Mouse (Mus musculus) monocyte, adult 5-6 weeks (primary cell): Measurements from ENCODE around the gene Sept9. TPM values are rescaled to one million over a fixed set of nuclear protein-coding genes. Genes with fewer than 3 reads are reported as not detected.

ENCODE experiments used
- ATAC-seq: fragments of 153-309, 156-312 bp; replicated peaks from 2 replicates; pipeline ENCODE4 v1.8.0; 2017; ENCODE audit warnings: mild to moderate bottlenecking; ENCODE audit not compliant: low TSS enrichment, insufficient number of reproducible peaks, severe bottlenecking, poor library complexity, low FRiP score
- total RNA-seq: library from RNA; stranded (forward); fragments of 200-1000, 200-491, 200-594 nt; gene quantifications from 3 replicates; pipeline ENCODE4 v1.2.3, GENCODE M21; 2017

Sept9 gene
- total RNA-seq, 1 experiment from 2014 or later = 271 TPM

GRCm38 (mm10) chr11:117238169-117238568 is 38.7 kb downstream of the Sept9 start:
- peak; percentile 70; the same call in 1 of the 2 replicates for ATAC-seq

DNA sequence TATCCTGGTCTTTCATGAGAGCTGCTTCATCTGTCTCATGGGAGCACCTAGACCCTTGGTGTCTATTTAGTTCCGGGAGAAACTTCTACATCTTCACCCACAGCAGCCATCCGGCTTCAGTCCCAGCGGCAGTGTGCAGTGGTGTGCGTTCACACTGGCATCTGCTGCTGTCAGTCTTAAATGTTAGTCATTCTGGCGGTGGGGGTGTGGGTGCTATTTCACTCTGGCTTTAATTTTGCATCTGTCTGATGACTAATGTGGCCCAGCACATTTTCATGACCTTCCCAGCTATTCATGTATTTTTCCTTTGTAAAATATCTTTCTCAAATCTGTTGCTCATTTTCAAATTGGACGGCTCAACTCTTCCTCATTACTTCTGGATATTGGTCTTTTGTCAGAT is 40.2 kb downstream of the Sept9 start:
- ATAC-seq = no peak

DNA sequence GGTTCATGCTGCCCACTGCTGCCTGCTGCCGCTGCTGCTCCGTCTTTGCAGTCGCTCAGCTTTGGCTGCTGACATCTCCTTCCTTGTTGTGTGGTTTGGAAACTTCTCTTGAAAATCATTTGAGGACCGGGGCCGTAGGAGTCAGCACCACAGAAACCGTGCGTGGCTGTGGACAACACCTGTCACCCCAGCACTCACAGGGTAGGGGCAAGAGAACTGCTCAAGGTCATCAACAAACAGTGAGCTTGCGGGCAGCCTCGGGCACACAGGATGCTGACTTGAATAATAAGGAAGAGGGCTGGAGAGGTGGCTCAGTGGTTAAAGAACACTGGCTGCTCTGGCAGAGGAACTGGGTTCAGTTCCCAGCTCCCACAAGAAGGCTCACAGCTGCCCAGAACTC is 40.9 kb downstream of the Sept9 start:
- ATAC-seq = no peak

- no peak for ATAC-seq
These were observed 41.6 kb downstream of the Sept9 start for GRCm38 (mm10) chr11:117240861-117241738.

DNA sequence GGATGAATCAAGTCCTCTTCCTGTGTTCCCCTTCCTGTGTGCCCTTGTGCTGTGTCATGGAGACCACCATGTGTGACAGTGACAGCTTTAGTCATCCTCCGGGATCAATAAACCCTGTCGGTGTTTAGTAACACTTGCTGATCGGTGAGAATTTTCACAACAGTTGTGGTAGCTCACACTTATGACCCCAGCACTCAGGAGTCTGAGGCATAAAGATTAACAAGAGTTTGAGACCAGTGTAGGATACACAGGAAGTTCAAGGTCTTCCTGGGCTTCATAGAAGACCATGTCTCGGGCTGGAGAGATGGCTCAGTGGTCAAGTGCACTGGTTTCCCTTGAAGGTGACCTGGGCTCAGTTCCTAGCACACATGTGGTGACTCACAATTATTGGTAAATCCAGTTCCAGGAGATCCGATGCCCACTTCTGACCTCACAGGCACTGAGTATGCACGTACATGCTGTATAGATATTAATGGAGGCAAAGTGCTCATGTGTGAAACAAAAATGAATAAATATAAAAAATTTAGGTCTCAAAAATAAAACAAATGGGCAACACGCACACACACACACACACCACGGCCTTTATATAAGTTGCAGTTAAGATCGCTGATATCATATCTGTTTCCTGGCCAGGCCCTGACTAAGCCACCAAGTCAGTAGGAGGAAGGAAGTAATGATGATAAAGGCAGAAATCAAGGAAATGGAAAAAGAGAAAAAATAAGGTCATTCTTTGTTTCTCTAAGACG is 43.1 kb downstream of the Sept9 start:
- ATAC-seq = no peak

- no peak for ATAC-seq
These were observed 44.3 kb downstream of the Sept9 start for GRCm38 (mm10) chr11:117243536-117244290.

DNA sequence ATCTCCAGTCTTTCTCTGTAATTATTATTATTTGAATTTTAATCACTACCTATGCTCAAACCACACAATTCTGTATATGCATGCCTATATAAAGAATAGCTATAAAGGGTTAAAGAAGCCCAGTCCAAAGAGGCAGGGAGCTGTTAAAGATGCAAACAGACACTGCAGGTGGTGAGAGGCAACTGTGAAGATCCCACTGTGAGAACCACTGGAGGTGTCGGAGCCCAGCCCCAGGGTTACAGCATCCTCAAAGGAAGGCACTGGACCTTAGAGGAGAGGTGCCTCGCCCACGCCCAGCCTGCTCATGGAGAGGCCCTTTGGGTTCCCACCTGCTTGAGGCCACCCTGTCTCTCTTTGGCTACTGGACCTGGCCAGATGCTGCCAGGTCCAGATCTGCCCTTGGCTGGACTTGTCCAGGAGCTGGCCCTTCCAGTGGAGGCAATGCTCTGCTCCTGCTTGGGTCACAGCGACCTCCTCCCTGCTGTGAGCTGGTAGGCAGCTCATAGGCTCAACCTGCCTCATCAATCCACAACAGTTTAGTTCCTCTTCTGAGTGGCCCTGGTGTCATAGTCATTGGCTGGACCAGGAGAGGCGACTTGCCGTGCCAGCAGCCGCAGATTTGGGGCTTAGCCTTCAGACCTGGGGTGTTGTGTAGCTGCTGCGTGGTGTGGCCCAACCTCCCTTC is 45.7 kb downstream of the Sept9 start:
- ATAC-seq = 0 out of 2 replicates have a peak, but pooled peaks have one; percentile 25

DNA sequence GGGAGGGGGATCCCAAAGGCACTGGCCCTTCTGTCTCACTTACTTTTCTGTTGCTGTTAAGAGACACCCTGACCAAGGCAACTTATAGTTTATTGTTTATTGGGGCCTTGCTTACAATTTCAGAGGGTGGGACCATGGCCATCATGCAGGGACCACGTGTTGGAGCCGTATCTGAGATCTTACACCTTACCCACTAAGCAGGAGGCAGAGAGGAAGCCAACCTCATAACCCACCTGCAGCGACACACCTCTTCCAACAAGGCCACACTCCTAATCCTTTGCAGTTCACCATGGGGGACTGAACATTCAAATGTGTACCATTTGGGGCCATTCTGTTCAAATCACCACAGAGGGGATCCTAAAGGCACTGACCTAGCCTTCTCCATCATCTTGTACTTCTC is 46.4 kb downstream of the Sept9 start:
- no peak for ATAC-seq

DNA sequence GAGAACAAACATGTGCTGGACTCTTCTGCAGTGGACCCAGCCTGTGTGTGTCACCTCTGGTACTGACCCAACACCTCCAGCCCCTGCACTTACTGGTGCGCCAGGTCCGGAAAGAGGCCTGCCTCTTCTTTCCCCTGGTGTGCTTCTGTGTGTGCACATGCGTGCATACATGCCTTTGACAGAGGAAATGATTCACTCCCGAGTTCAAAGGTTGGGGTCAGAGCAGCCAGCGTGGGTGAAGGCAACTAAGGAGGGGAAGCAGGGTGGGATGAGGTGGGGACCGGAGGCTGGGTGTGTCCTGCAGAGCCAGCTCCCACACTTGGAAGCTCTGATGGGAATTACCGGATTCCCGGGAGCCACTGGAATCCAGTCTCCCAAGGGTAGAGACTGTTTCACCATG is 46.8 kb downstream of the Sept9 start:
- no peak for ATAC-seq

- ATAC-seq = no peak
These were observed 47.5 kb downstream of the Sept9 start for GRCm38 (mm10) chr11:117246981-117247431.

- ATAC-seq = no peak
These were observed 48.1 kb downstream of the Sept9 start for GRCm38 (mm10) chr11:117247541-117247940.

- no peak for ATAC-seq
These were observed 49.3 kb downstream of the Sept9 start for GRCm38 (mm10) chr11:117248734-117249248.

GRCm38 (mm10) chr11:117249282-117249984 is 50.0 kb downstream of the Sept9 start:
- no peak for ATAC-seq

DNA sequence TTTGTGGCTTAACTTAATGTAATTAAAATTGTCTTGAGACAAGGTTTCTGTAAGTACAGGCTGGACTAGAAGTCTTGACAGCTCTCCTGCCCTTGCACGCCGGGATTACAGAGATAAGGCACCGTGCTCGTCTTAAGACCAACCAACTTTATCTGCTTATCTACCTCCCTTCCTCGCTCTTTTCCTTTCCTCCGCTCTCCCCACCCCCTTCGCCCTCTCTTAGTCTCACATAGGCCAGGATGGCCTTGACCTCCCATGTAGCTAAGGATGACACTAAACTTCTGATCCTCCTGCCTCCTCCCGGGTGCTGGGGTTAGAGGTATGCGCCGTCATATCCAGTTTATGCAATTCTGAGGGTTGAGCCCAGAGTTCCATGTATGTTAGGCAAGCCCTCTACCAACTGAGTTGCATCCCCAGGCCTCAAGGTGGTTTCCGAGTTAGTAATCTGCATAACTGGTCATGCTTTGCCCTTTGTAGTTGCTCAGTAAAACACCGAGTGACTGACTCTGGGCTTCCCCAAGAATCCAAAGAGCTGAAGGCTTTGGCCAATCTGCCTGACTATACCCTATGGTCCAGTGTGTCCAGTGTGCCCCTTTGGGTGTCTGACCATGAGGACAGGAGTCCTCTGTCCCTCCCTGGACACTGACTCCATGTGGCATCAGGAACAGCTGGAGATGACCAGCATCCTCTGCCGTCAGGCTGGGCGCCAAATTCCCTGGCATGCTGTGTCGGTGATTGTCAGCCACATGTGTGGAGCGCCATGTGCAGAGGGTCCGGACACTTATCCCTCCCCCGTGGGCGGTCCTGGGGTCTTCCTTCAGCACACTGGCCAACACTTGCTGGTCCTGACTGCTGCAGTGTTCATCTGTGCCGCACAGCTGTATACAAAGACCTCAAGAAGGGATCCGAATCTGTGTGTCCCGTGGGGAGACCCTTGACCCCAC is 50.8 kb downstream of the Sept9 start:
- peak; percentile 6; the same call in 1 of the 2 replicates for ATAC-seq

DNA sequence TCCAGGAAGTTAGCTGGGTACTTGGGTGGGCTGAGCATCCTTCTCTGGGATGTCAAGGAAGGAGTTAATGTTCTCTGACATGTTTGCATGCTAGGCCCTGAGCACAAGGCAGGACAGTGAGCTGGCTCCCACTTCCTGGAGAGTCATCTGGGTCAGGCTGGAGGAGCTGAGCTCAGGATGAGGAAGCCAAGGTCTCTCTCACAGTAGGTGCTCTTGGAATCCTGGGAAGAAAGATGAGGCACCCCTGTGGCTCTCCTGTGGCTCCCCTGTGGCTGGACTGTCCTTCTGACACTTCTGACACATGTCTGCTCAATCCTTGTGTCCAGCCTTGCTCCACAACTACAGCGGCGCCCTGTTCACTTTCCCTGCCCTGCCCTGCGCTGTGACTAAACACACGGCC is 52.3 kb downstream of the Sept9 start:
- ATAC-seq = no peak

GRCm38 (mm10) chr11:117252846-117253245 is 53.4 kb downstream of the Sept9 start:
- no peak for ATAC-seq
